Mouse (Mus musculus) heart, embryonic 16.5 days (tissue): ENCODE measurements around the gene Slfn9. TPM values are rescaled to one million over a fixed set of nuclear protein-coding genes. Genes with fewer than 3 reads are reported as not detected.
"Not testable (repeated sequence)": the region's sequence is repeated elsewhere in the genome, so short reads cannot be mapped to it uniquely, and the experiment has no call there.

Source experiments
- ATAC-seq: fragments of 200-750 bp; cut with Nextera tagmentation; replicated peaks from 2 replicates; pipeline ENCODE4 v1.8.0; 2017; ENCODE audit warnings: moderate number of reproducible peaks; ENCODE audit not compliant: insufficient read depth, low FRiP score; ENCODE audit errors: extremely low read depth
- H3K27ac ChIP-seq: fragments of 300-500 bp; sonication (generic); 2 replicates; pipeline ENCODE4 v1.5.1; 2014; ENCODE audit warnings: mild to moderate bottlenecking, low read length, control low read depth, moderate library complexity
- H3K27me3 ChIP-seq: fragments of 300-500 bp; sonication (generic); 2 replicates; pipeline ENCODE4 v1.6.1; 2014; ENCODE audit warnings: low read length, mixed read lengths; ENCODE audit not compliant: control insufficient read depth, insufficient read depth
- H3K36me3 ChIP-seq: fragments of 300-500 bp; sonication (generic); 2 replicates; pipeline ENCODE4 v1.6.1; 2014; ENCODE audit not compliant: control insufficient read depth, insufficient read depth
- H3K4me1 ChIP-seq: fragments of 300-500 bp; sonication (generic); 2 replicates; pipeline ENCODE4 v1.6.1; 2014; ENCODE audit warnings: low read length, mixed read lengths; ENCODE audit not compliant: control insufficient read depth, insufficient read depth
- H3K4me2 ChIP-seq: fragments of 300-500 bp; sonication (generic); 2 replicates; pipeline ENCODE4 v1.6.1; 2014; ENCODE audit warnings: low read depth, mild to moderate bottlenecking, control low read depth, low read length
- H3K4me3 ChIP-seq: fragments of 300-500 bp; sonication (generic); 2 replicates; pipeline ENCODE4 v1.5.1; 2014; ENCODE audit warnings: mild to moderate bottlenecking, control low read depth, low read length
- H3K9ac ChIP-seq: fragments of 300-500 bp; sonication (generic); 2 replicates; pipeline ENCODE4 v1.6.1; 2014; ENCODE audit warnings: low read length, control low read depth
- H3K9me3 ChIP-seq: fragments of 300-500 bp; sonication (generic); replicated peaks from 2 replicates; pipeline ENCODE4 v1.6.1; 2016; ENCODE audit warnings: low read length; ENCODE audit not compliant: control insufficient read depth
- WGBS: fragments of 180-500 bp; shearing (Covaris S2); extraction: QIAGEN DNeasy Blood & Tissue Kit; methylation state at CpG from one replicate; pipeline ENCODE4 v1.1.7; 2014; 5-methylcytosine and 5-hydroxymethylcytosine counted together
- polyA plus RNA-seq: library from polyadenylated mRNA; unstranded; fragments of >200 nt; fragmentation: Nextera tagmentation; extraction: Ambion mirVana; gene quantifications from 2 replicates; pipeline ENCODE4 v1.2.1, GENCODE M21; 2015

The Slfn9 gene
- polyA plus RNA-seq = 11.9 and 13.1 TPM in 2 replicates

GRCm38 (mm10) chr11:82991469-82992166, at the start of gene Slfn9:
TSS of gene Slfn9 (minus strand) at chr11:82991830.
- Histone ChIP-seq H3K27ac (peak within 1 kb of the TSS; percentile 94), H3K4me2 (peak within 1 kb of the TSS; percentile 91), H3K27me3 (no peaks in the 10 kb centered on the region), H3K4me3 (peak within 1 kb of the TSS; percentile 77), H3K4me1 (peaks cover 17% of the 10 kb centered on the region), H3K9ac (peak within 1 kb of the TSS; percentile 87), H3K36me3 (peaks cover under 1% of the 10 kb centered on the region; the same call in 1 of the 2 replicates), H3K9me3 (no peaks in the 10 kb centered on the region)
- peak; percentile 25; the same call in 1 of the 2 replicates for ATAC-seq
- WGBS = 2% methylated on average over 14 of the region's 14 CpGs

GRCm38 (mm10) chr11:83041000-83041399, 49.4 kb upstream of the Slfn9 start:
- H3K27me3 ChIP-seq = no peaks in the 10 kb centered on the region
- H3K9ac ChIP-seq = no peak overlapping the region
- no peaks in the 10 kb centered on the region for H3K4me1 ChIP-seq
- no peaks in the 10 kb centered on the region for H3K9me3 ChIP-seq
- H3K4me2 ChIP-seq = no peak overlapping the region
- H3K36me3 ChIP-seq = no peaks in the 10 kb centered on the region
- H3K27ac ChIP-seq = no peak overlapping the region
- no peak for ATAC-seq
- no peak overlapping the region for H3K4me3 ChIP-seq

GRCm38 (mm10) chr11:83040325-83040724, 48.7 kb upstream of the Slfn9 start:
- 17% methylated on average over 1 of the region's 1 CpGs for WGBS
- peak; percentile 55; the same call in 1 of the 2 replicates for ATAC-seq
- Histone ChIP-seq H3K4me3 (peak overlapping the region; percentile 45), H3K9ac (no peak overlapping the region), H3K4me1 (no peaks in the 10 kb centered on the region), H3K9me3 (no peaks in the 10 kb centered on the region), H3K27ac (no peak overlapping the region), H3K4me2 (peak overlapping the region; percentile 70), H3K36me3 (no peaks in the 10 kb centered on the region), H3K27me3 (no peaks in the 10 kb centered on the region)

- no peak for ATAC-seq
- peak overlapping the region; percentile 70 for H3K4me2 ChIP-seq
- peak overlapping the region; percentile 45 for H3K4me3 ChIP-seq
- H3K9ac ChIP-seq = peak overlapping the region; percentile 38
- H3K36me3 ChIP-seq = no peaks in the 10 kb centered on the region
- no peaks in the 10 kb centered on the region for H3K9me3 ChIP-seq
- WGBS = 8% methylated on average over 19 of the region's 19 CpGs
- no peaks in the 10 kb centered on the region for H3K27me3 ChIP-seq
- no peak overlapping the region for H3K27ac ChIP-seq
- no peaks in the 10 kb centered on the region for H3K4me1 ChIP-seq
These were observed 48.2 kb upstream of the Slfn9 start for GRCm38 (mm10) chr11:83039796-83040195.

- Histone ChIP-seq H3K4me3 (no peak overlapping the region), H3K4me2 (no peak overlapping the region; the same call in 1 of the 2 replicates)
These were observed 47.5 kb upstream of the Slfn9 start for GRCm38 (mm10) chr11:83039156-83039555.

GRCm38 (mm10) chr11:83038686-83039085, 47.1 kb upstream of the Slfn9 start:
- not testable (repeated sequence) for H3K4me1 ChIP-seq, H3K4me2 ChIP-seq, H3K27me3 ChIP-seq, H3K9me3 ChIP-seq, H3K36me3 ChIP-seq, H3K27ac ChIP-seq, H3K9ac ChIP-seq, ATAC-seq, H3K4me3 ChIP-seq
- 77% methylated on average over 3 of the region's 3 CpGs for WGBS

More at GRCm38 (mm10) chr11:83039156-83039555, 47.5 kb upstream of the Slfn9 start:
- H3K9ac ChIP-seq = no peak overlapping the region
- H3K27ac ChIP-seq = no peak overlapping the region
- no peak for ATAC-seq
- H3K4me1 ChIP-seq = no peaks in the 10 kb centered on the region
- no peaks in the 10 kb centered on the region for H3K36me3 ChIP-seq
- no peaks in the 10 kb centered on the region for H3K9me3 ChIP-seq
- 71% methylated on average over 1 of the region's 1 CpGs for WGBS
- no peaks in the 10 kb centered on the region for H3K27me3 ChIP-seq

GRCm38 (mm10) chr11:83020621-83021020, 29.0 kb upstream of the Slfn9 start, which contains the start of gene Slfn8:
TSS of gene Slfn8 (minus strand) at chr11:83020810.
- 55% methylated on average over 5 of the region's 5 CpGs for WGBS
- H3K9ac ChIP-seq = peak within 1 kb of the TSS; percentile 46; the same call in 1 of the 2 replicates
- H3K4me1 ChIP-seq = no peaks in the 10 kb centered on the region
- peak within 1 kb of the TSS; percentile 48; the same call in 1 of the 2 replicates for H3K27ac ChIP-seq
- H3K27me3 ChIP-seq = no peaks in the 10 kb centered on the region
- H3K4me3 ChIP-seq = peak within 1 kb of the TSS; percentile 24
- H3K36me3 ChIP-seq = no peaks in the 10 kb centered on the region
- no peaks in the 10 kb centered on the region for H3K9me3 ChIP-seq
- ATAC-seq = no peak
- peak within 1 kb of the TSS; percentile 46 for H3K4me2 ChIP-seq

GRCm38 (mm10) chr11:83019561-83020519, 28.2 kb upstream of the Slfn9 start:
- Histone ChIP-seq H3K4me2 (peak overlapping the region; percentile 46), H3K9ac (peak overlapping the region; percentile 46; the same call in 1 of the 2 replicates), H3K4me3 (peak overlapping the region; percentile 24), H3K27ac (peak overlapping the region; percentile 48; the same call in 1 of the 2 replicates)
- not testable (repeated sequence) for H3K27me3 ChIP-seq, H3K36me3 ChIP-seq, ATAC-seq, H3K9me3 ChIP-seq, H3K4me1 ChIP-seq
- 63% methylated on average over 18 of the region's 18 CpGs for WGBS
